Mouse (Mus musculus) lung, postnatal 0 days (tissue): ENCODE measurements around the gene Bcl11b.

Experiments
- CTCF ChIP-seq: IDR thresholded peaks from 2 replicates; pipeline ENCODE4 v1.5.1; 2016; ENCODE audit warnings: antibody characterized with exemption, mild to moderate bottlenecking
- EP300 ChIP-seq: IDR thresholded peaks from 2 replicates; pipeline ENCODE4 v1.6.1; 2016; ENCODE audit warnings: antibody characterized with exemption, mild to moderate bottlenecking, control low read depth

DNA sequence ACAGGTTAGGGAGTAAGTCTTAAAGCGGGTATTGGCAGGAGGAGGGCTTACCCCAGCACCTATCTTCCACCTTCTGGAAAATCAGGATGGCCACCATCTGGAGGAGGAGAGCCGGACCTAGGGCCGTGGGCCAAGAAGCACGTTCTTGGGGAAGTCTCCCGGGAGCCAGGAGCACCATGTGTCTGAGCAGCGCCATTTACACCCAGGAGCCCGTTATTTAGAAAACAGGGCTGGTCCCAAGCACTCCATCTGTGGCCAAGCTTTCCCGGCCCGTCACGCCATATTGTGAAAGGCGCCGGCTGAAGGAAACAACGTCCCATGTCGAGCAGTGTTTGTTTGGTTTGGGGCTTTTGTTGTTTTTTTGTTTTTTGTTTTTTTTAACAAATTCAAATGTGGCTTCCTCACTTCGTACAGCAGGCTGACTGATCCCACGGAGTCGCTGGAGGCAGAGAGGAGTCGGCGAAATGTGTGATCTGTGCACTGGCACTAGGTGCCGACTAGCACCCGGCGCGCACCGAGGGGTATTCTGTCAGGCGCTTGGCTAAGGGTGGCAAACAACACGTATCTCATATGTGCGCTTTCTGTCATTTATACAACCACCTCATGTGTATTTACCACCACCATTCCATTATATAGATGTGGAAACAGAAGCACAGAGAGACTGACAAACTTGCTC is 128.8 kb downstream of the Bcl11b start:
- no peak for TF ChIP-seq CTCF
- TF ChIP-seq EP300, result no peak
